In the genomic region with DNA sequence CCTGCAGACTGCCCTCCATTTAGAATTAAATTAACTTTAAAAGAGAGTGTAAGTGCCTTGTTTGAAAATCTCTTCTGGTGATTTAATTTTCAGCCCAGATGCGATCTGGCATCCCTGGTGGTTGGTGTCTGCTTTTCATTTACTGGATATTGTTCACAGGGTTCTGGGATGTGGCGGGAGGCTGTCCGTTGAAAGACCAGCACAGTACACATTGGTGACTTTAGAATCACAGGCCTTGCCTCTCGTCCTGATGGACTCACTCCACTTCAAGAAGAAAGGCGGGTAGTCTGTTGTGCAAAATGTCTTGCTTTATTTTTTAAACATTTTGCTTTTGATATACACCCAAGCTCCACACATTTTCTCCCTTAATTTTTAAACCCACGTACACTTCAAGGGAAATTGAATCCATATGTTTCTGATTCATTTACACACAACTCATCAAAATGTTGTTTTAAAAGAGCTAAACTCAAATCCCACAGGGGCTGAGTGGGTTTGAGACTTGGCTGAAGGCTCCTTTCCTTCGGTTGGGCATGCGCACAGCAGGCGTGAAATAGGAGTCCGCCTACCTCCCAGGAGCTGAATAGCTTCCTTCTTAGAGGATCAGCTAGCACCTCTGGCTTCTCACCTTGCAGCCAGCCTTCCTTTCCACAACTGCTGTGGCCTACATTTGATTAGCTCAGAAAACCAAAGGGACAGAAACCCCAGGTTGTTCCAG, we compare ENCODE assay signal across 12 mouse cellular contexts.
DNase-seq lines count a peak whose midpoint lies in the region; ATAC-seq and TF ChIP-seq lines count a peak whose summit lies in the region.
"Had no signal": no experiment of that assay in that cellular context is flagged by ENCODE, and none has a peak within 500 bp of the region (broad histone marks: within the 10 kb centered on the region; RNA-seq: fewer than 3 reads in every experiment).

No protein-coding gene starts in this region.

- H3K27ac ChIP-seq in embryonic facial prominence, embryonic 12.5 days: peak overlapping the region; percentile 74
- H3K27ac ChIP-seq in liver, postnatal 0 days (ENCODE audit: low read depth): no peak overlapping the region
- H3K27ac ChIP-seq: liver, embryonic 14.5 days; neural tube, embryonic 15.5 days had no signal

- 16% methylated on average over 10 of the region's 10 CpGs for WGBS in embryonic facial prominence, embryonic 12.5 days
- 77% methylated on average over 10 of the region's 10 CpGs for WGBS in liver, postnatal 0 days (ENCODE audit: insufficient replicate concordance)

- TF ChIP-seq EP300 in liver, postnatal 0 days (IDR thresholded peaks at IDR 0.05; ENCODE audit: low read depth): no peak

- TF ChIP-seq CTCF in liver, postnatal 0 days (IDR thresholded peaks at IDR 0.05; ENCODE audit: low read depth): no peak

- H3K36me3 ChIP-seq in embryonic facial prominence, embryonic 12.5 days: no peaks in the 10 kb centered on the region
- no peaks in the 10 kb centered on the region for H3K36me3 ChIP-seq in liver, postnatal 0 days (replicated peaks; ENCODE audit: insufficient read depth, low read length)
- H3K36me3 ChIP-seq: neural tube, embryonic 15.5 days had no signal

- H3K27me3 ChIP-seq in embryonic facial prominence, embryonic 12.5 days: no peaks in the 10 kb centered on the region
- no peaks in the 10 kb centered on the region for H3K27me3 ChIP-seq in liver, postnatal 0 days (ENCODE audit: insufficient read depth, low read length)
- H3K27me3 ChIP-seq: neural tube, embryonic 15.5 days had no signal

- H3K4me3 ChIP-seq in embryonic facial prominence, embryonic 12.5 days: no peak overlapping the region
- H3K4me3 ChIP-seq in liver, postnatal 0 days (ENCODE audit: low read depth, low read length): no peak overlapping the region
- H3K4me3 ChIP-seq: neural tube, embryonic 15.5 days had no signal

- no peak overlapping the region for H3K9ac ChIP-seq in embryonic facial prominence, embryonic 12.5 days
- H3K9ac ChIP-seq in liver, postnatal 0 days (replicated peaks): no peak overlapping the region
- H3K9ac ChIP-seq: liver, embryonic 14.5 days; neural tube, embryonic 15.5 days had no signal

- intact Hi-C loops in left cerebral cortex, postnatal 36 days (cut with DNase I): no loop called here

- peaks cover 34% of the 10 kb centered on the region for H3K4me1 ChIP-seq in embryonic facial prominence, embryonic 12.5 days
- H3K4me1 ChIP-seq in liver, postnatal 0 days (ENCODE audit: insufficient read depth): no peaks in the 10 kb centered on the region
- H3K4me1 ChIP-seq: neural tube, embryonic 15.5 days had no signal

- DNase-seq in frontal cortex, postnatal 10 days (ENCODE audit: low spot score in 2 of 2): no peak
- DNase-seq in 3T3-L1 (ENCODE audit: low read depth, low spot score): peak; percentile 23
- DNase-seq in left cerebral cortex, postnatal 36 days (ENCODE audit: low spot score in 2 of 2): peak; percentile 29 to 52
- no peak for DNase-seq in liver, postnatal 0 days
- DNase-seq in urinary bladder, adult 18-20 months (ENCODE audit: low spot score in 2 of 2): no peak
- DNase-seq in T-cell, adult 2 months (ENCODE audit: low spot score): no peak
- DNase-seq: gastrocnemius, postnatal 10 days; heart, postnatal 14 days had no signal

- H3K4me2 ChIP-seq in embryonic facial prominence, embryonic 12.5 days (replicated peaks): no peak overlapping the region
- no peak overlapping the region for H3K4me2 ChIP-seq in liver, postnatal 0 days (ENCODE audit: low read depth, low read length)
- H3K4me2 ChIP-seq: neural tube, embryonic 15.5 days had no signal

- peak; percentile 89 for ATAC-seq in frontal cortex, adult (ENCODE audit: low TSS enrichment)
- ATAC-seq in embryonic facial prominence, embryonic 12.5 days (ENCODE audit: insufficient number of reproducible peaks, insufficient read depth, low FRiP score, low TSS enrichment): peak; percentile 79
- ATAC-seq in liver, postnatal 0 days: no peak

- H3K9me3 ChIP-seq in embryonic facial prominence, embryonic 12.5 days: no peaks in the 10 kb centered on the region
- H3K9me3 ChIP-seq in liver, postnatal 0 days (ENCODE audit: low read length): no peaks in the 10 kb centered on the region
- H3K9me3 ChIP-seq: neural tube, embryonic 15.5 days had no signal

Comparison
In these comparisons a context has a peak if more than half of its experiments do, and no peak if none do; other contexts are left out.
1. DNase-seq: peak in 3T3-L1 (single experiment) and left cerebral cortex, postnatal 36 days (2 of 2); none in frontal cortex, postnatal 10 days (0 of 2), liver, postnatal 0 days (single experiment), urinary bladder, adult 18-20 months (0 of 2) and T-cell, adult 2 months (single experiment).